16 mouse cellular contexts compared by ENCODE assay signal in the genomic region with DNA sequence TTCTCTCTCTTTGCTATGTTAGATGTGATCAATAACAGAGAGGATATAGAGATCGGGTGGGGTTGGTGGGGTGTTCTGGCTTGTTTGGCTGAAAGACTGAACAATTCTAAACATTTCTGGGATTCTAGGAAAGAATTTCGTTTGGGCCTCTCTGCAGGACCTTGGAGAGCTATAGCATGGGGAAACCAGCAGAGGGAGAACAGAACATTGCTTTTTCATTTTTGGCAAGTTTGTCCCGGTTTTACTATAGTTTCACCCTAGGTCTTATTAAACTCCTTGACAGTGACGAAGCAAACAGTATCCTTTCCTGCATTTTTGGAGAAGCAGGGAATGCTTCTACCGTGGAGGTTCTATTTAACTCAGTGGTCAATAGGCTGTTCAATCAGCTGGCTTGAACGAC. TPM values are rescaled to one million over a fixed set of nuclear protein-coding genes. Genes with fewer than 3 reads are reported as not detected.
A peak's percentile ranks its signal among the peaks of the same experiment; 100 is the strongest.
DNase-seq lines count a peak whose midpoint lies in the region; ATAC-seq and TF ChIP-seq lines count a peak whose summit lies in the region.
"Had no signal": no experiment of that assay in that cellular context is flagged by ENCODE, and none has a peak within 500 bp of the region (broad histone marks: within the 10 kb centered on the region; RNA-seq: fewer than 3 reads in every experiment).

No protein-coding gene starts in this region.

- ATAC-seq in limb, embryonic 14.5 days (ENCODE audit: low FRiP score, low read depth) = no peak
- ATAC-seq: forebrain, embryonic 13.5 days had no signal

- TF ChIP-seq POLR2A in heart, adult 2 months (IDR thresholded peaks at IDR 0.05; ENCODE audit: insufficient read depth, low read depth, low read length) = no peak
- TF ChIP-seq POLR2A in limb, embryonic 14.5 days (IDR thresholded peaks at IDR 0.05; ENCODE audit: borderline replicate concordance, extremely low read depth, insufficient read depth, insufficient read length) = no peak
- TF ChIP-seq POLR2A in MEL (IDR thresholded peaks at IDR 0.05; ENCODE audit: control insufficient read depth in 1 of 2, insufficient read depth in 1 of 2, low read depth in 1 of 2, low read length in 2 of 2, poor library complexity in 1 of 2) = no peak
- TF ChIP-seq POLR2A in brain, embryonic 14.5 days (IDR thresholded peaks at IDR 0.05; ENCODE audit: borderline replicate concordance, extremely low read depth, insufficient read depth, insufficient read length, poor library complexity, severe bottlenecking) = no peak
- TF ChIP-seq POLR2A in cerebellum, adult 2 months (IDR thresholded peaks at IDR 0.05; ENCODE audit: borderline replicate concordance, insufficient read depth, low read length) = no peak

- intact Hi-C loops in heart, adult 2 months (cut with DNase I) = loop anchor here (5.0 kb wide), 1 partner anchor 885 kb away; no protein-coding TSS in a partner anchor
- intact Hi-C loops in heart, postnatal 36 days (cut with DNase I) = no loop called here

- no peaks in the 10 kb centered on the region; the same call in 1 of the 2 replicates for H3K4me1 ChIP-seq in heart, adult 2 months (ENCODE audit: control insufficient read depth, insufficient read depth, low read length)
- no peaks in the 10 kb centered on the region for H3K4me1 ChIP-seq in limb, embryonic 14.5 days (ENCODE audit: control insufficient read depth, insufficient read depth, low read length)
- H3K4me1 ChIP-seq in limb, embryonic 10.5 days = no peaks in the 10 kb centered on the region
- peaks cover 0 to 2% of the 10 kb centered on the region in 2 experiments; a peak in 2 of 4 replicates for H3K4me1 ChIP-seq in MEL (ENCODE audit: control insufficient read depth in 1 of 2, insufficient read depth in 2 of 2, low read length in 2 of 2)
- H3K4me1 ChIP-seq in cerebellum, adult 2 months (ENCODE audit: control insufficient read depth, insufficient read depth, low read length) = no peaks in the 10 kb centered on the region
- H3K4me1 ChIP-seq: embryonic facial prominence, embryonic 13.5 days; forebrain, embryonic 13.5 days; liver, embryonic 13.5 days had no signal

- no peak overlapping the region for H3K4me3 ChIP-seq in heart, adult 2 months
- no peak overlapping the region for H3K4me3 ChIP-seq in limb, embryonic 14.5 days (replicated peaks; ENCODE audit: low read length)
- H3K4me3 ChIP-seq in limb, embryonic 10.5 days = no peak overlapping the region
- no peak overlapping the region for H3K4me3 ChIP-seq in MEL (ENCODE audit: control insufficient read depth in 1 of 2, insufficient read depth in 1 of 2, low read depth in 2 of 2, low read length in 2 of 2)
- no peak overlapping the region for H3K4me3 ChIP-seq in cerebellum, adult 2 months (replicated peaks; ENCODE audit: insufficient read depth, low read depth, low read length)
- H3K4me3 ChIP-seq: embryonic facial prominence, embryonic 13.5 days; forebrain, embryonic 13.5 days; liver, embryonic 13.5 days; myocyte had no signal

- 32% methylated on average over 6 of the region's 6 CpGs for WGBS in heart, adult 2 months
- 47% methylated on average over 6 of the region's 6 CpGs for WGBS in limb, embryonic 14.5 days
- 63% methylated on average over 6 of the region's 6 CpGs for WGBS in limb, embryonic 10.5 days
- 40% methylated on average over 6 of the region's 6 CpGs for WGBS in cerebellum, adult 2 months

- TF ChIP-seq CTCF in heart, adult 2 months (IDR thresholded peaks at IDR 0.05) = peak; percentile 60
- peak; percentile 4 to 42 (median 5); a peak in 2 of 6 replicates for TF ChIP-seq CTCF in MEL (IDR thresholded peaks at IDR 0.05 in 2 of 3, conservative IDR thresholded peaks at IDR 0.05 in 1 of 3; ENCODE audit: control insufficient read depth in 1 of 3, insufficient read depth in 1 of 3, low read depth in 2 of 3, low read length in 3 of 3, poor library complexity in 1 of 3, severe bottlenecking in 1 of 3)
- TF ChIP-seq CTCF in brain, embryonic 14.5 days (IDR thresholded peaks at IDR 0.05; ENCODE audit: borderline replicate concordance, extremely low read depth, insufficient read depth, insufficient read length) = peak; percentile 54; the same call in 1 of the 2 replicates
- no peak for TF ChIP-seq CTCF in cerebellum, adult 2 months (IDR thresholded peaks at IDR 0.05; ENCODE audit: borderline replicate concordance, insufficient read depth, low read depth, low read length)

- no peak overlapping the region for H3K27ac ChIP-seq in heart, adult 2 months
- no peak overlapping the region for H3K27ac ChIP-seq in limb, embryonic 14.5 days (replicated peaks; ENCODE audit: low read depth, low read length)
- no peak overlapping the region for H3K27ac ChIP-seq in limb, embryonic 10.5 days
- H3K27ac ChIP-seq in MEL (ENCODE audit: control insufficient read depth, low read depth, low read length) = no peak overlapping the region
- H3K27ac ChIP-seq in cerebellum, adult 2 months (ENCODE audit: insufficient read depth, low read length) = no peak overlapping the region
- H3K27ac ChIP-seq: embryonic facial prominence, embryonic 13.5 days; forebrain, embryonic 13.5 days; liver, embryonic 13.5 days; macrophage had no signal

- no peak overlapping the region; the same call in 1 of the 2 replicates for H3K9ac ChIP-seq in heart, adult 2 months (ENCODE audit: low read depth, low read length)
- H3K9ac ChIP-seq in limb, embryonic 14.5 days (ENCODE audit: low read depth, low read length, severe bottlenecking) = no peak overlapping the region
- no peak overlapping the region for H3K9ac ChIP-seq in MEL (ENCODE audit: control insufficient read depth, low read depth, low read length, poor library complexity, severe bottlenecking)
- H3K9ac ChIP-seq: embryonic facial prominence, embryonic 13.5 days; forebrain, embryonic 13.5 days; liver, embryonic 13.5 days had no signal

- no peak for DNase-seq in heart, adult 2 months
- DNase-seq in heart, postnatal 36 days = no peak
- peak; percentile 52 for DNase-seq in limb, embryonic 14.5 days (ENCODE audit: low spot score)
- DNase-seq in limb, embryonic 10.5 days (ENCODE audit: low spot score) = no peak
- DNase-seq in MEL (ENCODE audit: low read depth, low spot score) = no peak
- peak; percentile 30 for DNase-seq in brain, embryonic 14.5 days (ENCODE audit: low read depth)
- DNase-seq in cerebellum, adult 2 months = no peak
- DNase-seq: adrenal gland, postnatal 36 days; cerebellum, adult 11 months; kidney, adult 8-10 months; liver, embryonic 13.5 days; right cerebral cortex, postnatal 25 days had no signal

- TF ChIP-seq EP300 in heart, adult 2 months (IDR thresholded peaks at IDR 0.05; ENCODE audit: insufficient read depth, low read depth, low read length) = no peak
- no peak for TF ChIP-seq EP300 in MEL (IDR thresholded peaks at IDR 0.05; ENCODE audit: low read depth in 1 of 2, low read length in 2 of 2)

- no peaks in the 10 kb centered on the region for H3K9me3 ChIP-seq in limb, embryonic 14.5 days (ENCODE audit: control insufficient read depth, low read length)
- no peaks in the 10 kb centered on the region for H3K9me3 ChIP-seq in limb, embryonic 10.5 days (replicated peaks)
- no peaks in the 10 kb centered on the region for H3K9me3 ChIP-seq in MEL (replicated peaks; ENCODE audit: insufficient read depth, low read length)
- H3K9me3 ChIP-seq: embryonic facial prominence, embryonic 13.5 days; forebrain, embryonic 13.5 days; liver, embryonic 13.5 days had no signal

- H3K36me3 ChIP-seq in heart, adult 2 months (ENCODE audit: control insufficient read depth, insufficient read depth, low read length) = no peaks in the 10 kb centered on the region
- H3K36me3 ChIP-seq in limb, embryonic 14.5 days (ENCODE audit: control insufficient read depth, insufficient read depth, low read length) = no peaks in the 10 kb centered on the region
- H3K36me3 ChIP-seq in limb, embryonic 10.5 days = no peaks in the 10 kb centered on the region
- H3K36me3 ChIP-seq in MEL (ENCODE audit: control insufficient read depth in 1 of 2, insufficient read depth in 2 of 2, low read length in 2 of 2) = peaks cover 0 to 3% of the 10 kb centered on the region in 2 experiments; a peak in 2 of 4 replicates
- H3K36me3 ChIP-seq: embryonic facial prominence, embryonic 13.5 days; liver, embryonic 13.5 days had no signal

- H3K4me2 ChIP-seq in limb, embryonic 14.5 days (replicated peaks; ENCODE audit: low read depth, low read length, severe bottlenecking) = no peak overlapping the region
- H3K4me2 ChIP-seq: embryonic facial prominence, embryonic 13.5 days; forebrain, embryonic 13.5 days; liver, embryonic 13.5 days had no signal

- H3K79me2 ChIP-seq in heart, adult 2 months (replicated peaks; ENCODE audit: control insufficient read depth, insufficient read depth, low read length) = no peaks in the 10 kb centered on the region
- no peaks in the 10 kb centered on the region for H3K79me2 ChIP-seq in MEL (ENCODE audit: control insufficient read depth, insufficient read depth, low read length, poor library complexity)

- no peaks in the 10 kb centered on the region for H3K27me3 ChIP-seq in heart, adult 2 months (ENCODE audit: control insufficient read depth, insufficient read depth, low read length)
- H3K27me3 ChIP-seq in limb, embryonic 14.5 days (ENCODE audit: control insufficient read depth, insufficient read depth, low read length) = no peaks in the 10 kb centered on the region
- H3K27me3 ChIP-seq in limb, embryonic 10.5 days (ENCODE audit: low read depth, poor library complexity, severe bottlenecking) = no peaks in the 10 kb centered on the region
- no peaks in the 10 kb centered on the region for H3K27me3 ChIP-seq in MEL (ENCODE audit: control insufficient read depth in 1 of 2, insufficient read depth in 2 of 2, low read length in 2 of 2)
- no peaks in the 10 kb centered on the region for H3K27me3 ChIP-seq in cerebellum, adult 2 months (ENCODE audit: control insufficient read depth, insufficient read depth, low read length)
- H3K27me3 ChIP-seq: embryonic facial prominence, embryonic 13.5 days; forebrain, embryonic 13.5 days; liver, embryonic 13.5 days had no signal

- peak; percentile 44 for TF ChIP-seq RAD21 in MEL (IDR thresholded peaks at IDR 0.05; ENCODE audit: low read depth, low read length)

TF ChIP-seq in MEL, 35 proteins besides CTCF, POLR2A, EP300 and RAD21:
- peak; percentile 48 for TF ChIP-seq SMC3 (IDR thresholded peaks at IDR 0.05; ENCODE audit: low read depth, low read length)
- no peak for TF ChIP-seq MAZ (IDR thresholded peaks at IDR 0.05; ENCODE audit: low read depth, low read length)

RNA-seq across cellular contexts. Expression of gene Arl14ep, which starts 8.3 kb away (rescaled TPM):
- total RNA-seq in heart, adult 2 months (2021) = 1 to 10 TPM; 9.0 to 9.6 TPM
- polyA plus RNA-seq in heart, adult 2 months (2012; rRNA removed) = 3.7 and 8.1 TPM in 2 replicates
- total RNA-seq in heart, postnatal 36 days (2021) = 10 to 100 TPM in 1 of 2 experiments, 1 to 10 TPM in 1; 9.7 to 11.9 TPM
- 35.8 and 37.0 TPM in 2 replicates for polyA plus RNA-seq in limb, embryonic 14.5 days (2012; rRNA removed)
- polyA plus RNA-seq in limb, embryonic 14.5 days (2014; fragmentation: Nextera tagmentation; extraction: Ambion mirVana) = 50.8 and 60.5 TPM in 2 replicates
- polyA plus RNA-seq in limb, embryonic 10.5 days (2016; fragmentation: Nextera tagmentation; extraction: Ambion mirVana) = 49.4 and 58.7 TPM in 2 replicates
- total RNA-seq in MEL (2012; rRNA removed) = 26.2 and 39.2 TPM in 2 replicates
- polyA plus RNA-seq in MEL (2012; ENCODE audit: insufficient read depth in 1 of 2, insufficient read length in 2 of 2, low read depth in 1 of 2, low replicate concordance in 2 of 2, missing spikeins in 1 of 2) = 100 to 1,000 TPM in 1 of 2 experiments, 10 to 100 TPM in 1; 33.1 to 105 TPM
- polyA plus RNA-seq in brain, embryonic 14.5 days (2012; rRNA removed) = 21.8 and 27.4 TPM in 2 replicates
- polyA plus RNA-seq in cerebellum, adult 2 months (2012; rRNA removed) = 30.0 and 30.5 TPM in 2 replicates

Comparison
In these comparisons a context has a peak if more than half of its experiments do, and no peak if none do; other contexts are left out.
1. DNase-seq: peak in limb, embryonic 14.5 days (single experiment) and brain, embryonic 14.5 days (single experiment); none in heart, adult 2 months (0 of 2), heart, postnatal 36 days (0 of 2), limb, embryonic 10.5 days (single experiment), MEL (single experiment) and cerebellum, adult 2 months (0 of 2).